Mouse (Mus musculus): Measurements from ENCODE around the gene Kdm5b. TPM values are rescaled to one million over a fixed set of nuclear protein-coding genes. Genes with fewer than 3 reads are reported as not detected.

Gene Kdm5b
- polyA plus RNA-seq, 1 experiment from 2014 or later = 98.7 TPM

DNA sequence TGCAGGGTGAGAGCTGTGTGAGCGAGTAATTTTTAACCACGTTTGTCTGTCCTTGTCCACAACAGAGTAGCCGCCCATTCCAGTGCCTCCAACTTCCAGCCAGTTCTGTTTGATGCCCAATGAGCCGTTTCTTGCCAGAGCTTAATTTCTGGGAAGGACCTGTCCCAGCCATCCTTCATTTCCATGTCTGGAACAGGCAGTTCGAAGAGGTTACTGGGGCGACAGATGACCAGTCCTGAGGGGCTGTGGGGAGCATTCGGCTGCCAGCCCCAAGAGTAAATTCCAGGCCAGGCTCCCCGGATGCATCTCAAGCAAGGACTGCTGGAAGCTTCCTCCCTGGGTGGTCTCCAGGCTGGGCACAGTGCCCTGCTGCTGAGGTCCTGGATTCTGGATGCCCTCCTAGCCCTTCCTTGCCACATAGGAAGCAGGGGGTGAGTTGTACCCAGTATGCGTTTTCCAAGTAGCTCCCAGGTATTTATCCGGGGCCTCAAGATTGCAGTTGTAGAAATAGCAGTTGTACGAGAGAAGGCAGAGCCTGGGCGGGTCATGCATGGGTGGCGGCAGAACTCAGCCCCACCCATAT is 91.4 kb downstream of the Kdm5b start:
- ATAC-seq (ENCODE audit: insufficient read depth, low FRiP score, low TSS enrichment) = no peak
- no peak overlapping the region for H3K9ac ChIP-seq (ENCODE audit: low read length)
- H3K9me3 ChIP-seq (ENCODE audit: control insufficient read depth, low read length) = no peaks in the 10 kb centered on the region
- no peak overlapping the region for H3K27ac ChIP-seq (ENCODE audit: low read depth, low read length)
- no peaks in the 10 kb centered on the region for H3K36me3 ChIP-seq (ENCODE audit: control insufficient read depth, insufficient read depth, low read length)
- H3K4me2 ChIP-seq (ENCODE audit: low read depth) = no peak overlapping the region
- 55% methylated on average over 13 of the region's 13 CpGs for WGBS
- H3K4me3 ChIP-seq (ENCODE audit: low read depth, low read length) = no peak overlapping the region
- 0 out of 2 replicates have a peak, but pooled peaks cover 6% of the 10 kb centered on the region for H3K4me1 ChIP-seq (ENCODE audit: control insufficient read depth, insufficient read depth, low read length)
- peaks cover 28% of the 10 kb centered on the region for H3K27me3 ChIP-seq (ENCODE audit: control insufficient read depth, insufficient read depth, low read length)
- no peak for DNase-seq (ENCODE audit: low spot score)

DNA sequence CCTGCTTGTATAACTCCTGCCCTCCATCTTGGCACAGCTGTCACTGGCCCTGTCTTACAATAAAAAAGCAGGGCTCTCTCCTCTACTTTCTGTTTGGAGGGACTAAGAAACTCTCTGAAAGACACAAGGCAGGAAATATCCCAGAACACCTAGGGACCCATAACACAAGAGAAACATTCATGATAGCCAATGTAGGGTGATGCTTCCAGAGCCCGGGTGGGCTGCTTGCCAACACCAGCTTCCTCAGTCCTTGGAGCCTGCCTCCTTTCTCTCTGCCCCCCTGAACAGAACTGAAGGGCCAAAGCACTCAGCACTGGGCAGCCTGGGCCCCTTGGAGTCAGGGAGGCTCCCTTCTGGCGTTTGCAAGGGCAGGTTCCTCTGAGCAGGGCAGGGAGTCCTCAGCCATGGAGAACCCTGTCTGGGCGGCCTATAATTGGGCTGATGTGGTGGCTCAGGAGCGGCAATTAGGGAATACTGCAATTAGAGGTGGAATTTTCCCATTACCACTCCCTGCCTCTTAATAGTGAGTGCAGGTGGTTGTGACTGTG is 92.0 kb downstream of the Kdm5b start:
- Histone ChIP-seq H3K4me1 (ENCODE audit: control insufficient read depth, insufficient read depth, low read length) (0 out of 2 replicates have a peak, but pooled peaks cover under 1% of the 10 kb centered on the region), H3K9ac (ENCODE audit: low read length) (no peak overlapping the region), H3K27ac (ENCODE audit: low read depth, low read length) (no peak overlapping the region), H3K36me3 (ENCODE audit: control insufficient read depth, insufficient read depth, low read length) (no peaks in the 10 kb centered on the region), H3K4me2 (ENCODE audit: low read depth) (no peak overlapping the region), H3K27me3 (ENCODE audit: control insufficient read depth, insufficient read depth, low read length) (peaks cover 22% of the 10 kb centered on the region), H3K4me3 (ENCODE audit: low read depth, low read length) (no peak overlapping the region), H3K9me3 (ENCODE audit: control insufficient read depth, low read length) (no peaks in the 10 kb centered on the region)
- no peak for DNase-seq (ENCODE audit: low spot score)
- WGBS = 30% methylated on average over 4 of the region's 4 CpGs
- no peak for ATAC-seq (ENCODE audit: insufficient read depth, low FRiP score, low TSS enrichment)

- Histone ChIP-seq H3K4me1 (ENCODE audit: control insufficient read depth, insufficient read depth, low read length) (no peaks in the 10 kb centered on the region), H3K4me3 (ENCODE audit: low read depth, low read length) (no peak overlapping the region)
These were observed 93.8 kb downstream of the Kdm5b start for GRCm38 (mm10) chr1:134653603-134654257.

GRCm38 (mm10) chr1:134658841-134659240 is 98.9 kb downstream of the Kdm5b start:
- Histone ChIP-seq H3K4me1 (ENCODE audit: control insufficient read depth, insufficient read depth, low read length) (no peaks in the 10 kb centered on the region), H3K4me3 (ENCODE audit: low read depth, low read length) (no peak overlapping the region), H3K4me2 (ENCODE audit: low read depth) (no peak overlapping the region), H3K27me3 (ENCODE audit: control insufficient read depth, insufficient read depth, low read length) (no peaks in the 10 kb centered on the region), H3K9ac (ENCODE audit: low read length) (no peak overlapping the region), H3K27ac (ENCODE audit: low read depth, low read length) (no peak overlapping the region), H3K36me3 (ENCODE audit: control insufficient read depth, insufficient read depth, low read length) (no peaks in the 10 kb centered on the region), H3K9me3 (ENCODE audit: control insufficient read depth, low read length) (no peaks in the 10 kb centered on the region)
- ATAC-seq (ENCODE audit: insufficient read depth, low FRiP score, low TSS enrichment) (no peak), DNase-seq (ENCODE audit: low spot score) (no peak)
- 89% methylated on average over 7 of the region's 7 CpGs for WGBS

More at GRCm38 (mm10) chr1:134653603-134654257, 93.8 kb downstream of the Kdm5b start:
- Histone ChIP-seq H3K4me2 (ENCODE audit: low read depth) (no peak overlapping the region), H3K36me3 (ENCODE audit: control insufficient read depth, insufficient read depth, low read length) (no peaks in the 10 kb centered on the region), H3K27me3 (ENCODE audit: control insufficient read depth, insufficient read depth, low read length) (peaks cover 4% of the 10 kb centered on the region), H3K9ac (ENCODE audit: low read length) (no peak overlapping the region), H3K9me3 (ENCODE audit: control insufficient read depth, low read length) (no peaks in the 10 kb centered on the region), H3K27ac (ENCODE audit: low read depth, low read length) (no peak overlapping the region)
- no peak for DNase-seq (ENCODE audit: low spot score)
- no peak for ATAC-seq (ENCODE audit: insufficient read depth, low FRiP score, low TSS enrichment)
- WGBS = 21% methylated on average over 10 of the region's 10 CpGs

DNA sequence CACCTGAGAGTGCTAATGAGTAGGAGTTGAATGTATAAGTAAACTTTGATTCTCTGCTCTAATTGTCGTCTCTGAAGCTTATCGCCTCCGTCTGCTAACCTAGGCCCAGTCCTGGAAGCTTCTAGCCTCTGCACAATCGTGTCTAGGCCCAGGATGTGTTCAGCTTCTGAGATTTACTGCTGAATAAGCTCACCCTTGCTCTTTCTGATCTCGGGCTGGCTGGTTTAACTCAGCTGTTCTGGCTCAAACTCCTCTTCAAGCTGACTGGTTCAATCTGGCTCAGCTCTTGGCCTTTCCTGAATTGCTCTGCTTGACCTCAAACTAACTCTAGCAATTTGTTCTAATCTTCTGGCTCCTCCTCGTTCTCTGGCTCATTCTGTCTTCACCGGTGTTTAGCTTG is 100.2 kb downstream of the Kdm5b start:
- WGBS = 65% methylated on average over 7 of the region's 7 CpGs
- Histone ChIP-seq H3K27ac (ENCODE audit: low read depth, low read length) (no peak overlapping the region), H3K9ac (ENCODE audit: low read length) (no peak overlapping the region), H3K9me3 (ENCODE audit: control insufficient read depth, low read length) (no peaks in the 10 kb centered on the region), H3K4me1 (ENCODE audit: control insufficient read depth, insufficient read depth, low read length) (no peaks in the 10 kb centered on the region), H3K36me3 (ENCODE audit: control insufficient read depth, insufficient read depth, low read length) (no peaks in the 10 kb centered on the region), H3K27me3 (ENCODE audit: control insufficient read depth, insufficient read depth, low read length) (no peaks in the 10 kb centered on the region), H3K4me2 (ENCODE audit: low read depth) (no peak overlapping the region), H3K4me3 (ENCODE audit: low read depth, low read length) (no peak overlapping the region)
- DNase-seq (ENCODE audit: low spot score) (no peak), ATAC-seq (ENCODE audit: insufficient read depth, low FRiP score, low TSS enrichment) (no peak)

DNA sequence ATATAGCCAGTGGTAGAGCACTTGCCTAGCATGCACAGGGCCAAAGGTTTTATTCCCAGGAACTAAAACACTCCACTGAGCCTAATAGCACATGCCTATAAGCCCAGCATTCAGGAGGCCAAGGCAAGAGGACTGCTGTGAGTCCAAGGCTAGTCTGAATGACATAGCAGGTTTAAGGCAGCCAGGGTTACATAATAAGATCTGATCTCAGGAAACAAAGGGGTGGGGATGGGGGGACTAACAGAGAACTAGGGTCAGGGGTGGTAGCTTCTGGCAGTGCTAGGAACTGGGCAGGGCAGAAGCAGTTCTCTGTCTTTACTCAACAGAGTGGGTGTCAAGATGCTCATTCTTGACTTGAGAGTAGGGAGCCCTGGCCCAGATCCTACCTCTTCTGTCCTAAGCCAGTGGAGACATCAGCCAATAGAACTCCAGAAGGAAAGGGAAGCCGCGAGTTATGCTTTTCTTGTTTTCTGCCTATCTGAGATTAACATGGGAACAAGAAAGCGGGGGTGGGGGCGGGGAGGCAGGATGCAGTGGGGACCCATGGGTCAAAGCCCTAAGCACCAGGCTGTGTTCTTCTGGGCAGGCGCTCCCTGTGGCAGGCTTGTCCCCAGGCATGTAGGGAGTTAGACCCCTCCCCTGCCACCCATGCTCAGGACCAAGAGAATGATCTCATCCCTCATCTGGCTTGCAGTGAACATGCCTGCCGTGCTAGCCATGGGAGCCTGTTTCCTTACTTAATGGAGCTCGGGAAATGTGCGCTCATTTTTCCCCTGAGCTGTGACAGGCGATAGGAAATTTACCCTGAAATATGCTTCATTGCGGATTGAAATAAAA is 111.5 kb downstream of the Kdm5b start:
- Histone ChIP-seq H3K36me3 (ENCODE audit: control insufficient read depth, insufficient read depth, low read length) (no peaks in the 10 kb centered on the region), H3K9me3 (ENCODE audit: control insufficient read depth, low read length) (no peaks in the 10 kb centered on the region), H3K4me2 (ENCODE audit: low read depth) (no peak overlapping the region), H3K9ac (ENCODE audit: low read length) (no peak overlapping the region), H3K4me3 (ENCODE audit: low read depth, low read length) (no peak overlapping the region), H3K27ac (ENCODE audit: low read depth, low read length) (no peak overlapping the region), H3K4me1 (ENCODE audit: control insufficient read depth, insufficient read depth, low read length) (no peaks in the 10 kb centered on the region), H3K27me3 (ENCODE audit: control insufficient read depth, insufficient read depth, low read length) (no peaks in the 10 kb centered on the region)
- ATAC-seq (ENCODE audit: insufficient read depth, low FRiP score, low TSS enrichment) (no peak), DNase-seq (ENCODE audit: low spot score) (no peak)
- 78% methylated on average over 10 of the region's 10 CpGs for WGBS

DNA sequence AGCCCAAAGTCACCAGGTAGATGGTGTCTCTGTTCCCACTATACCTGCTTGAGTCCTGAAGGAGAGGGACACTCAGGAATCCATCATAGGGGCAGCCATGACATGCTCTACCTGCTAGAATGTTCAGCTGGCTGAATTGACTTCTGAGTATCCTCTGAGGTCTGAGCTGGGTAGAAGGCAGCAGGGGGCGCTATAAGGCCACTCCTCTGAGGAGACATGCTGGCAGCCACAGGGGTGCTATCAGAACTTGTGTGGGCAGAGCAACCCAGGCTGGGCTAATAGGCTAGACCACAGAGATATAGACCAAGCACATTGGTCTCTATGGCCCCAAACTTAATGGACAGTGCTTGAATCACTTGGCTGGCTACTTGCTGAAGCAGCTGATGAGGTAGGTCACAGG is 114.3 kb downstream of the Kdm5b start:
- Histone ChIP-seq H3K9ac (ENCODE audit: low read length) (no peak overlapping the region), H3K36me3 (ENCODE audit: control insufficient read depth, insufficient read depth, low read length) (no peaks in the 10 kb centered on the region), H3K27me3 (ENCODE audit: control insufficient read depth, insufficient read depth, low read length) (no peaks in the 10 kb centered on the region), H3K4me2 (ENCODE audit: low read depth) (no peak overlapping the region), H3K4me1 (ENCODE audit: control insufficient read depth, insufficient read depth, low read length) (no peaks in the 10 kb centered on the region), H3K4me3 (ENCODE audit: low read depth, low read length) (no peak overlapping the region), H3K9me3 (ENCODE audit: control insufficient read depth, low read length) (no peaks in the 10 kb centered on the region), H3K27ac (ENCODE audit: low read depth, low read length) (no peak overlapping the region)
- no peak for ATAC-seq (ENCODE audit: insufficient read depth, low FRiP score, low TSS enrichment)
- no peak for DNase-seq (ENCODE audit: low spot score)
- WGBS = 13% methylated on average over 1 of the region's 1 CpGs

GRCm38 (mm10) chr1:134679445-134679844 is 119.5 kb downstream of the Kdm5b start:
- DNase-seq (ENCODE audit: low spot score) = no peak
- no peak overlapping the region for H3K27ac ChIP-seq (ENCODE audit: low read depth, low read length)
- no peaks in the 10 kb centered on the region for H3K27me3 ChIP-seq (ENCODE audit: control insufficient read depth, insufficient read depth, low read length)
- WGBS = 78% methylated on average over 4 of the region's 4 CpGs
- no peak overlapping the region for H3K4me2 ChIP-seq (ENCODE audit: low read depth)
- no peaks in the 10 kb centered on the region for H3K4me1 ChIP-seq (ENCODE audit: control insufficient read depth, insufficient read depth, low read length)
- H3K36me3 ChIP-seq (ENCODE audit: control insufficient read depth, insufficient read depth, low read length) = no peaks in the 10 kb centered on the region
- H3K9me3 ChIP-seq (ENCODE audit: control insufficient read depth, low read length) = no peaks in the 10 kb centered on the region
- no peak for ATAC-seq (ENCODE audit: insufficient read depth, low FRiP score, low TSS enrichment)
- no peak overlapping the region for H3K9ac ChIP-seq (ENCODE audit: low read length)
- no peak overlapping the region for H3K4me3 ChIP-seq (ENCODE audit: low read depth, low read length)
